Mouse (Mus musculus) G1E (cell line): ENCODE measurements around the gene Slc9a9.

Experiments
- CTCF ChIP-seq: IDR thresholded peaks from 2 replicates; pipeline ENCODE4 v1.5.1; 2012; ENCODE audit warnings: low read depth, low read length, inconsistent platforms, mixed read lengths
- POLR2AphosphoS5 ChIP-seq: IDR thresholded peaks from 2 replicates; pipeline ENCODE4 v1.6.1; 2012; ENCODE audit warnings: low read depth, low read length, inconsistent platforms; ENCODE audit not compliant: insufficient replicate concordance

DNA sequence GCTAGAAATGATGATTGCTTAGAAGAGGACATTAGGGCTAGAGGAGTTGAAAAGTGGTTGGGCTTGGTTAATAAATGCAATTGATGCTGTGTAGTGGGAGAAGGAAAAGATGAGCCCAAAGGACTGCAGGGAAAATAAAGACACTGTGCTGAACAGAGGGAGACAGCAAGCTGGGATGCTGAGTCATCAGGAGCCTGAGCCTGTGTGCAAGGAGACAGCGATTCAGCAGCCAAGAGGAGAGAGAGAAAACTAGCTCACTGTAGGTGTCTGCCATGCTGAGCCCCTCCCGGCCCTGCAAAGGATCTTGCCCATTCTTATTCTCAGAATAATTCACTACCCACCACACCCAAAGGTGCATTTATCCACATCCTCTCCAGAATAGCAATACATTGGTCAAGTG is 288.7 kb downstream of the Slc9a9 start:
- TF ChIP-seq CTCF, result no peak
- TF ChIP-seq POLR2AphosphoS5, result no peak
